Mouse (Mus musculus) heart, embryonic 11.5 days (tissue): ENCODE results near the gene Fut7. TPM values are rescaled to one million over a fixed set of nuclear protein-coding genes. Genes with fewer than 3 reads are reported as not detected.

ENCODE experiments used
- ATAC-seq: fragments of 200-750 bp; cut with Nextera tagmentation; replicated peaks from 2 replicates; pipeline ENCODE4 v1.8.0; 2017; ENCODE audit warnings: moderate library complexity; ENCODE audit not compliant: insufficient number of reproducible peaks, low FRiP score, low TSS enrichment
- H3K27ac ChIP-seq: fragments of 300-500 bp; sonication (generic); 2 replicates; pipeline ENCODE4 v1.5.1; 2014; ENCODE audit warnings: mild to moderate bottlenecking, low read depth, low read length
- H3K27me3 ChIP-seq: fragments of 300-500 bp; sonication (generic); 2 replicates; pipeline ENCODE4 v1.6.1; 2014; ENCODE audit warnings: mild to moderate bottlenecking, low read length, mixed read lengths; ENCODE audit not compliant: control insufficient read depth, insufficient read depth
- H3K36me3 ChIP-seq: fragments of 300-500 bp; sonication (generic); 2 replicates; pipeline ENCODE4 v1.6.1; 2014; ENCODE audit warnings: mild to moderate bottlenecking, low read length, moderate library complexity, mixed read lengths; ENCODE audit not compliant: control insufficient read depth, insufficient read depth
- H3K4me1 ChIP-seq: fragments of 300-500 bp; sonication (generic); 2 replicates; pipeline ENCODE4 v1.6.1; 2014; ENCODE audit warnings: low read length; ENCODE audit not compliant: control insufficient read depth, insufficient read depth
- H3K4me2 ChIP-seq: fragments of 300-500 bp; sonication (generic); 2 replicates; pipeline ENCODE4 v1.6.1; 2014; ENCODE audit warnings: mild to moderate bottlenecking, moderate library complexity
- H3K4me3 ChIP-seq: fragments of 300-500 bp; sonication (generic); 2 replicates; pipeline ENCODE4 v1.5.1; 2014; ENCODE audit warnings: low read depth, low read length
- H3K9ac ChIP-seq: fragments of 300-500 bp; sonication (generic); 2 replicates; pipeline ENCODE4 v1.6.1; 2014; ENCODE audit warnings: mild to moderate bottlenecking, low read depth, low read length, moderate library complexity
- H3K9me3 ChIP-seq: fragments of 300-500 bp; sonication (generic); replicated peaks from 2 replicates; pipeline ENCODE4 v1.6.1; 2016; ENCODE audit warnings: low read length; ENCODE audit not compliant: control insufficient read depth
- WGBS: fragments of 180-500 bp; shearing (Covaris S2); extraction: QIAGEN DNeasy Blood & Tissue Kit; methylation state at CpG from one replicate; pipeline ENCODE4 v1.1.7; 2014; ENCODE audit not compliant: insufficient replicate concordance; 5-methylcytosine and 5-hydroxymethylcytosine counted together
- polyA plus RNA-seq: library from polyadenylated mRNA; unstranded; fragments of >200 nt; fragmentation: Nextera tagmentation; extraction: Ambion mirVana; gene quantifications from 2 replicates; pipeline ENCODE4 v1.2.1, GENCODE M21; 2014

Fut7 gene
- polyA plus RNA-seq, 1 experiment from 2014 or later, result not detected

- no peak for ATAC-seq
- no peak overlapping the region for H3K4me3 ChIP-seq
- no peak overlapping the region for H3K9ac ChIP-seq
- H3K4me2 ChIP-seq, result no peak overlapping the region
- no peaks in the 10 kb centered on the region for H3K9me3 ChIP-seq
- peaks cover 6% of the 10 kb centered on the region for H3K27me3 ChIP-seq
- H3K27ac ChIP-seq, result no peak overlapping the region
- 85% methylated on average over 10 of the region's 10 CpGs for WGBS
- H3K4me1 ChIP-seq, result no peaks in the 10 kb centered on the region
- H3K36me3 ChIP-seq, result no peaks in the 10 kb centered on the region
These were observed 13.3 kb downstream of the Fut7 start for GRCm38 (mm10) chr2:25436286-25436820.

DNA sequence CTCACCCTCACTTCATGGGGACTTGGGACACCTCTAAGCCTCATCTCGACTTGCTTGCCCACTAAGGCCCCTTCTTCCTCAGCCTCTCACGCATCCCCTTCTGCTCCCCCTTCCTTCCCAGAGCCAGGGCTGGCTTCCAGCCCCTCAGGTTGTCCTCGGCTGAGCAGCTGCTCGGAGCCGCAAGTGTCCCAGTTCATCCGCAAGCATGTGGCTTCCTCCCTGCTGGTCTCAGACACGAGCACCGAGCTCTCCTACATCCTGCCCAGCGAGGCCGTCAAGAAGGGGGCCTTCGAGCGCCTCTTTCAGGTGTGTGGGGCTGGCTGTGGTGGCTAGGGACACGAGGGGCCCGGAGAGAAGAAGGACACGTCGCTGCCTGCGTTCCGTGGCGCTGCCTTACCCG, 18.0 kb downstream of the Fut7 start:
- ATAC-seq, result no peak
- no peaks in the 10 kb centered on the region for H3K9me3 ChIP-seq
- no peak overlapping the region for H3K9ac ChIP-seq
- H3K4me3 ChIP-seq, result no peak overlapping the region
- no peaks in the 10 kb centered on the region for H3K4me1 ChIP-seq
- WGBS, result 78% methylated on average over 20 of the region's 20 CpGs
- H3K27me3 ChIP-seq, result peaks cover 2% of the 10 kb centered on the region; the same call in 1 of the 2 replicates
- no peak overlapping the region for H3K4me2 ChIP-seq
- H3K36me3 ChIP-seq, result no peaks in the 10 kb centered on the region
- no peak overlapping the region for H3K27ac ChIP-seq

- H3K36me3 ChIP-seq, result no peaks in the 10 kb centered on the region
- H3K27ac ChIP-seq, result no peak overlapping the region
These were observed 19.6 kb downstream of the Fut7 start for GRCm38 (mm10) chr2:25442682-25443081.

DNA sequence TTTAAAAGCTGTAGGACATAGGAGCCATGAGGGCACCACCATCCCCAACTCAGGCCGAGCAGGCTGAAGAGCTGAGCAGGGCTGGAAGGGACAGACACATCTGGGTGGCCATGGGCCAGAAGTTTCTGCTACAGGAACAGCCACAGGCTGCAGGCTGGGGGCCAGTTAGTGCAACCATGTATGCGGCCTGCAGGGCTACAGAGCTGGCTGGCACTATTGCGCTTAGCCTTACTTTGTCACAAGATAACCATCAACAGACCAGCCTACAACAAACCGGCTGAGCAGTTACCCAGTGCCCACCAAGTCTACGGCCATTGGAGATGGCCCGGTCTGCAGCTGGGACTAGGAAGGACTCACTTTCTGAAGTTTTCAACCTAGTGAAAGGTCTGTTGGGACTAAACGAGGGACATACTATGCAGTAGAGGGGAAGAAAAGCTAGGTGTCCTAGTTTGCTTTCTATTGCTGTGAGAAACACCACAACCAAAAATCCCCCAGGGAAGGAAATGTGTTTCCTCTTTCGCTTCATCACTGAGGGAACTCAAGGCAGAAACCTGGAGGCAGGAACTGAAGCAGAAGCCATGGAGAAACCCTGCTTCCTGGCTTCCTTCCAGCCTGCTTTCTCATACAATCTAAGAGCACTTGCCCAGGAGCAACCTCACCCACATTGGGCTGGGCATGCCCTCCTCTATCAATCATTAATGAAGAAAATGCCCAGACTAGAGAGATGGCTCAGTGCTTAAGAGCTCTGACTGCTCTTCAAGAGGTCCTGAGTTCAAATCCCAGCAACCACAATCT, 28.0 kb downstream of the Fut7 start:
- Histone ChIP-seq H3K4me3 (no peak overlapping the region), H3K9ac (no peak overlapping the region), H3K4me2 (no peak overlapping the region), H3K4me1 (no peaks in the 10 kb centered on the region), H3K36me3 (no peaks in the 10 kb centered on the region), H3K9me3 (no peaks in the 10 kb centered on the region), H3K27me3 (0 out of 2 replicates have a peak, but pooled peaks cover 3% of the 10 kb centered on the region), H3K27ac (no peak overlapping the region)
- 69% methylated on average over 8 of the region's 8 CpGs for WGBS
- no peak for ATAC-seq

More at GRCm38 (mm10) chr2:25442682-25443081, 19.6 kb downstream of the Fut7 start:
- H3K4me2 ChIP-seq, result no peak overlapping the region
- H3K9ac ChIP-seq, result no peak overlapping the region
- no peak overlapping the region for H3K4me3 ChIP-seq
- no peak for ATAC-seq
- 84% methylated on average over 14 of the region's 14 CpGs for WGBS
- no peaks in the 10 kb centered on the region for H3K4me1 ChIP-seq
- H3K9me3 ChIP-seq, result no peaks in the 10 kb centered on the region
- 0 out of 2 replicates have a peak, but pooled peaks cover 4% of the 10 kb centered on the region for H3K27me3 ChIP-seq

DNA sequence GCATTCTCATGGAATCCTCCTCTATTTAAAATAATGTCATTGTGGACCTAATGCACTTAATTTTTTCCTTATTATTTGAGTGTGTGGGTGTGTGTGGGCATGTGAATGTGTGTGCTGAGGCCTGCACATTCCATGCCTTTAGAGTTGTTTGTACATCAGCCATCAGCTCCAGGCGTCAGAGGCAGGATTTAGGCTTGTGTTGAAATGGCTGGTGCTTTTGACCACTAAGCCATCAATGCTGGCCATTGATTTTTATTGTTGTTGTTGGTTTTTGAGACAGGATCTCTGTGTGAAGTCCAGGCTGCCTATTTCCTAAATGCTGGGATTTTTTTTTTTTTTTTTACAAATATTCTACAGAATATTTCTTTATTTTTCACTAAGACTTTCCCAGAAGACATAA, 29.9 kb downstream of the Fut7 start:
- no peaks in the 10 kb centered on the region for H3K4me1 ChIP-seq
- 41% methylated on average over 1 of the region's 1 CpGs for WGBS

DNA sequence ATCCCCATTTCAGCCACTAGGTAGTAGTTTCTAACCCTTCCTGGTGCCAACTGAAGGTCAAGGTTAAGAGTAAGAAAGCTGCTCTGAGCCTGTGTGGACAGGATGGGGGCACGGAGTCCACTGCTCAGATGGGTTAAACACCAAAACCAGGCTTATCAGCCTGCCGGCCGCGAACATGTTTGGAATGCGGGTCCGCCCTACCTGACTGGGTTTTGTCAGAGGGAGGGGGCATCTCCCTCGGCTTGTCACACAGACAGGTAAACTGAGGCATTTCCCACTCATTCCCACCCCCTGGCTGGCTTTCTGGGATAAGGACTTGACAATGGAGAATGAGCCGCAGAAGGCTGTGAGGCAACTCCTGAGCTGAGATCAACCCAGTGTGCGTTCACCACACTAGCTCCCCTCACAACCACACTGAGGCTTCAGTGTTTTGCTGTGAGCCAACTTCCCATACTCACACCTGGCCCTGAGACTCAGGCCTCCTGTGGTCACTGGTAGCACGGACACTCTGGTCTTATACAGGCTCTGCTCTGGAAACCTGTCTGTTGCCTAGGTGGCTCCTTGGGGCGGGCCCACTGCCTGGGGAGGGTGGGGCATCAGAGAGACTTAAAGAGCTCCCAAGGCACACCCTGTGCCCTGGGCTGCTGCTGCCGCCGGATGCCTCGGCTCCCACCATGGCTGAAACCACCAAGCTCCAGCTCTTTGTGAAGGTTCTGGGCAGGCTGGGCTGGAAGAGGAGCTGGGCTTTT, 33.3 kb downstream of the Fut7 start, which contains the start of gene Clic3:
Gene Clic3 (plus strand): TSS at position 634 of the 749 bp plus-strand sequence.
- no peaks in the 10 kb centered on the region for H3K36me3 ChIP-seq
- no peak within 1 kb of the TSS for H3K27ac ChIP-seq
- no peaks in the 10 kb centered on the region for H3K27me3 ChIP-seq
- no peaks in the 10 kb centered on the region for H3K9me3 ChIP-seq
- no peak within 1 kb of the TSS for H3K4me3 ChIP-seq
- WGBS, result 35% methylated on average over 14 of the region's 14 CpGs
- no peak within 1 kb of the TSS for H3K4me2 ChIP-seq
- peaks cover 11% of the 10 kb centered on the region for H3K4me1 ChIP-seq
- no peak for ATAC-seq
- no peak within 1 kb of the TSS for H3K9ac ChIP-seq

More for the DNA sequence above, 29.9 kb downstream of the Fut7 start:
- no peak for ATAC-seq
- H3K36me3 ChIP-seq, result no peaks in the 10 kb centered on the region
- no peak overlapping the region for H3K4me2 ChIP-seq
- no peaks in the 10 kb centered on the region for H3K27me3 ChIP-seq
- no peaks in the 10 kb centered on the region for H3K9me3 ChIP-seq
- no peak overlapping the region for H3K27ac ChIP-seq
- no peak overlapping the region for H3K4me3 ChIP-seq
- H3K9ac ChIP-seq, result no peak overlapping the region

- 76% methylated on average over 9 of the region's 9 CpGs for WGBS
- Histone ChIP-seq H3K9me3 (no peaks in the 10 kb centered on the region), H3K27me3 (no peaks in the 10 kb centered on the region), H3K9ac (no peak overlapping the region), H3K4me3 (no peak overlapping the region), H3K4me1 (peaks cover 13% of the 10 kb centered on the region), H3K36me3 (no peaks in the 10 kb centered on the region), H3K27ac (no peak overlapping the region), H3K4me2 (no peak overlapping the region)
- ATAC-seq, result no peak
These were observed 34.2 kb downstream of the Fut7 start for GRCm38 (mm10) chr2:25457022-25457896.

- Histone ChIP-seq H3K27ac (no peak overlapping the region), H3K36me3 (no peaks in the 10 kb centered on the region), H3K4me3 (no peak overlapping the region), H3K4me2 (no peak overlapping the region), H3K27me3 (no peaks in the 10 kb centered on the region), H3K9me3 (no peaks in the 10 kb centered on the region), H3K9ac (no peak overlapping the region), H3K4me1 (peaks cover 13% of the 10 kb centered on the region)
- WGBS, result 72% methylated on average over 5 of the region's 5 CpGs
- no peak for ATAC-seq
These were observed 35.8 kb downstream of the Fut7 start for GRCm38 (mm10) chr2:25458911-25459310.
